Mouse (Mus musculus) left cerebral cortex, adult 9 months (tissue): ENCODE measurements around the gene Zfp358.
A peak's percentile ranks its signal among the peaks of the same experiment; 100 is the strongest.

Source experiments
- DNase-seq, 2 experiments: peaks; one replicate each; pipeline ENCODE4 v3.0.0; 2022; ENCODE audit warnings: low spot score in 2 of 2

Zfp358 gene

DNA sequence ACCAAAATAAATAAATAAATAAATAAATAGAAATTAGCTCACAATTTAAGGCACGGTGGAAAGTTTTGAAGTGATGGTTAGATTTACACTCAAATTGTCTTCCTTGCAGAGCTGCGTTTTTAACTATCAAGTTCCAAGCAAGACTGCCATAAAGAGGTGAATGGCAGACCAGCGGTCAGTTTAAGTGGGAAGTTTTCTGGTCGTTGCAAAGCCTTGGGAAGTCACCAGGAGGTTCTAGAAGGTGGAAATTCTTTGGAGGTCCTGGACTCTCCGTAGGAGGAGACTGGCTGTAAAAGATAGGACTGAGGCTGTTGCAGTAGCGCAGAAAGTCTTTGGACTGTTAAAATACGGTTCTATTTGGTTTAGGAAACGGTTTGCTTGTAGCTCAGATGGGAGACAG lies 6.8 kb downstream of the Zfp358 start:
- DNase-seq, result no peak

DNA sequence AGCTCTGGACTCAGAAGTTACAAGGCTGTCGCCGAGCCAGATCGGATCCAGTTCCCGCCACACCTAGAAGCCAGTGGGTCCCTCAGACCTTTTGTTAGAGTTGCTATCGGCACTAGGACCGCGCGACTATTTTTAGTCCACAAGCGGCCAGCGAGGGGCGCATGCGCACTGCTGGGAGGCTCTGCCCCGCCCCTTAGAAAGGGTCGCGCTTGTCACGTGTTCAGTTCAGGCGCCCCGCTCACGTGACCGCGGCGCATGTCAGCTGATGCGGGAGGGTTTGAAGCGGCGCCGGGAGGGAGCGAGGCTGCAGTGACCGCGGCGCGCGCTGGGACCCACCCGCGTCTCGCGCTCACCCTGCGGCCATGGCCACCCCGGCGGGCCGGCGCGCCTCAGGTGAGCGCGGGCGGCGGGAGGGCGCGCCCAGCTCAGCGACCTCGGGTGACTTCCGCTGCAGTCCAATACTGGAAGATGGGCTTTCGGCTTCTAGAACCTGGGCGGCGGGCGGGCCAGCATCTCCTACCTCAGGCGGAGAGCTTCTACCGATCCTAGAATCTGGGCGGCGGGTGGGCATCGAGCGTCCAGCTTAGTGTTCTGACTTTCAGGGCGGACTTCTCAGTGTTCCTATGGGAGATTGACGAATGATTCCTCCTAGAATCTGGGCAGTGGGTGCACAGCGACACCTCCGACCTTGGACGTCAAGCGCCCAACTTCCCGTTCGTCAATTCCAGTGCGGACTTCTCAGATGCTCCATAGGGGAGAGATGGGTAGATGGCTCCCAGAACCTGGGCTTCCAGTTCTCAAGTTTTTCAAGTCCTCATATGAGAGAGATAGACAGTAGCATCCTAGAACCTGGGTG lies 7.5 kb downstream of the Zfp358 start, which contains the start of gene Mcoln1:
TSS of gene Mcoln1 (plus strand) at position 223 of the 856 bp plus-strand sequence.
- peak; percentile 94 to 98 for DNase-seq

DNA sequence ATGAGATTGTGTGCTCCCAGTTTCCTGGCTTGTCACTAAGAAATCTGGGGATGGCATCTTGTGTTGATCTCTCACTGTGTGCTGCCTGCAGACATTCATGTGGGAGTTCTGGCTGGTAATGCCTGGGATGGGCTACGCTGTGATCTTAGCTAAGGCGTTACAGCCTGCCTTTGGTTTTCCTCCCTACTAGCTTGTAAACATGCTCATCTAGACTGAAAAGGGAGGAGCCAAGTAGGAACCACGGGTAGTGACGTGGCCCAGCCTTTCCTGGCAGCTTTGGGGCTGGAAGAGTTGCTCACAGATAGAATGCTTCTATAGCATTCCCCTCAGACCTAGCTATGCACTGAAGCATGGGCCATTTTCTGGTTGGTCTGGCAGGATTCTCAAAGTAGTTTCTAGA lies 9.3 kb downstream of the Zfp358 start:
- DNase-seq, result no peak

DNA sequence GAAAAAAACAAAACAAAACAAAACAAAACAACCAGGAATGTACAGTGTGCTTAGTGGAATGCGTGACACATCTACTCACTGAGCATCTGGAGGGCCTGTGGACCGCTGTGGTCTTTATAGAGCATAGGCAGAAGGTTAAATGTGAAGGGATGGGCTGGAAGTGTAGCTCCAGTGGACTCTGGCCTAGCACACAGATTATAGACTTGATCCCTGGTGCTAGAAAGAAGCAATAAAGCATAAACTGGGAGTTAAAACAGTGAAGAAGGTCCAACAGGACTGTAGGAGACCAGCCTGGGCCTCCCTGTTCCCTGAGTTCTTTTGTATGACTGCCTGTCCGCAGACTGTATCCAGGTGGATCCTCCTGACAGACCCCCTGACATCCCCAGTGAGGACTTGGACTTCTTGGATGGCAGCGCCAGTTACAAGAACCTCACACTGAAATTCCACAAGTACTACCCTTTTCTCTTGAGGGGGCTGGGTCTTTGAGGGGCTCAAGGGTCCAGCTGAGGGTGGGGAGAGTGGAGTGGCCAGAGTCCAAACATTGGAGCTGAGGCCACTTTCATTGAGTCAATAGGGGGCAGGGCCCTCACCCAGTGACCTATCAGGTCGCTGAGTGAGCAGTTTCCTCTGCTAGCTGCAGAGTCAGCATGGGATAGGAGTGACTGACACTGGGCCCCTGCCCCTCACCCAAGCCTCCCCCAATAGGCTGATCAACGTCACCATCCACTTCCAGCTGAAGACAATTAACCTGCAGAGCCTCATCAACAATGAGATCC lies 15.2 kb downstream of the Zfp358 start:
- no peak for DNase-seq

DNA sequence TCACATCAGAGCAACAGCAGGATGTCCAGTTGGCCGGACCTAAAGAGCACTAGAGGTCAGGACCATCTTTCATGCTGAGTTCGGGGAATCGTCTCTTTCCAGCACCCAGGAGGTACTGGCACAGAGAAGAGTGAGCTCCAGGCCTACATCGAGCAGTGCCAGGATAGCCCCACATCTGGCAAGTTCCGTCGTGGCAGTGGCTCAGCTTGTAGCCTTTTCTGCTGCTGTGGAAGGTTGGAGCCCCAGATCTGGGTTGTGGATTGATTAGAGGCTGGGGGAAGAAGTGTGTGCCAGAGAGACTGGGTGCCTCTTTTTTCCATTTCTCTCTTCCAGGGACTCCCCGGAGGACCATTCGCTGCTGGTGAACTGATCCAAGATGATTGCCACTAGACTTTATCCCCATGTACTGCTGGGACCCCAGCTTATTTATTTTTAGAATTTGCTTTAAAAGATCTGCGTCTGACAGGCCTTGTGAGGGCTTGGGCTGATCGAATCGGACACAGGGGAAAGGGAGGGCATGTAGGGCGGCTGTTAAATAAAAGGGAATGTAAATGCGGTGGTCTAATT lies 21.8 kb downstream of the Zfp358 start:
- DNase-seq, result no peak

DNA sequence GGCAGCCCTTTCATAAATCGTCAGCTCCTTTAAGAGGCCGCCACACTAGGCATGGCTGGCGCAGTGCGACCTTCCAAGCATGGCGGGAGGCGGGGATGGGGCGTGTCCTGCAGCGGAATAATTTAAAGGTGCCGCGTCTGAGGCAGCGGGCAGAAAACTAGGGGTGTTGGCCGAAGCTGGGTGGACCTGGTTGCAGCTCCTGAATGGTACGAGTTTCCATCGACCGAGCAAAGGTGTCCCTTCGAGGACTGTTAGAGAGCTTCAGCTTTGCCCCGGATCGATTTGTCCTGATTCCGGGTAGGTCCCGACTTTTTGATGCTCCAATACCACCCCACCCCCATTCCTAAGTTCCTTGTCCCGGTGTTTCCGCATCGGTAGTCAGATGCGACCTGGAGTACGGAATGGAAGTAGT lies 22.3 kb downstream of the Zfp358 start, which contains the start of gene Pnpla6:
TSS of gene Pnpla6 (plus strand) at position 125 of the 412 bp plus-strand sequence.
- DNase-seq, result peak; percentile 73 to 91

DNA sequence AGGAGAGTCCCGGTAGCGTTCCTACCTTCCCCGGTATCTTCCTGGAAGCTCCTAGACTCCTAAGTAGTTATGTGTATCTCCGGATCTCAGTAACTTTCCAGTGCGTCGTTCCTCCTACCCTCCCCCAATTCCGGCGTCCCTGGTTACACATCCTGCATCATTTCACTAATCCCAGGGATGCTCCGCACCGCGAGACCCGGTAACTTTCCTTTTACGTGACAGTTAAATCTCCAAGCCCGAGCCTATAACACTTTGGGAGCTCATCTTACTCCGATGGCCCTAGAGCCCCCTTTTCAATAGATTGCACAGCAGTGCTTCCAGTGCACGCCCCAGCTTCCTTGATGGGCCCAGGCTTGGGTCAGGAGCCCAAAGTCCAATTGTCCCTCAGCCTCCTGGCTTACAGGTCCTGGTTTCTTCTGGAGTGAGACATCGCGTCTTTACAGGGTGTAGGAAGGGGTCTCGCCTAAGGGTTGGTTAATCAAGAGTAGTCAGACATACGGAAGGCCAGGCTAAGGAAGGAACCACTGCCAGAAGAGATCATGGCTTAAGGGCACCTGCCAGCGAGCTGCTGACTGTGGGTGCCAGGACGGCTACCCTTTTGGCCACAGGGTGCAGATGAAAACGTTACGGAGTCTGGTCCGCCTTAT lies 23.0 kb downstream of the Zfp358 start:
- peak in 1 of 2 experiments; percentile 73 for DNase-seq

DNA sequence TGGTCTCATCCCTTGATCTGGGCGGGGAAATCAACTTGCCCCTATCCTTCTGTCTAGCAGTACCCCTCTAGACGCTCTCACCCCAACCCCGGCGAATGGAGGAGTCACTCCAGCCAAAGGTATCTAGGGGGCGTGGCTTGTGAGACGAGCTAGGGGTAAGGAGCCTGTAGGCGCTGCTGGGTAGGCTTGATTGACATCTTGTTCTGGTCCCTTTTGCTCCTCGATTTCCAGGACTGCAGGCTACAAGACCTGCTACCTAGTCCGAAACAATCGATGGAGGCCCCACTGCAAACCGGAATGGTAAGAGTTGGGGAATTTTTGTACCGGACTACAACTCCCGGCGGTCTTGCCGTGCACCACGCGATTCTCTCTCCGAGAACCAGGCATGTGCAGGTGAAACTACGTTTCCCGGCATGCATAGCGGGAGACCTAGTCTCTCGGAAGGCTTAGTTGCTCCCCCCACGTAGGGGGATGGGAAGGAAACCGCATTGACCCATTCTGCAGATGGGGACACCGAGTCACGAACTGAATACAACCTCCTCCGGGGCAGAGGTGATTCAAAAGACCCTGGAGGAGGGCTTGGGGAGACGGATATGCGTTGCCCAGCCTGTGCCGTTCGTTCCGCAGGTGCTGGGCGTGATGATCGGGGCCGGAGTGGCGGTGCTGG lies 23.6 kb downstream of the Zfp358 start:
- peak; percentile 91 to 96 for DNase-seq

DNA sequence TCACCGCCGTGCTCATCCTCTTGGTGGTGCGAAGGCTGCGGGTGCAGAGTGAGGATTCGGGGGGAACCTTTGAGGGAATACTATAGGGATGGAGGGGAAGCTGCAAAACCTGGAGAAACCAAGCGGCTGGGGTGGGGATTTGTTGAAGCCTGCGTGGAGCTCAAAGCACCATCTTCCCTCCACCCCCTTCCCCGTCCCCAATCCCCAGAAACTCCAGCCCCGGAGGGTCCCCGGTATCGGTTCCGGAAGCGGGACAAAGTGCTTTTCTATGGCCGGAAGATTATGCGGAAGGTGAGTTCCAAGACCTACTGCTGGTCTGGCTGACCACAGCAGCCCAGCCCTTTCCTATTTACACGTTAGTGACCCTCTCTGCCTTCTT lies 24.2 kb downstream of the Zfp358 start:
- no peak for DNase-seq

DNA sequence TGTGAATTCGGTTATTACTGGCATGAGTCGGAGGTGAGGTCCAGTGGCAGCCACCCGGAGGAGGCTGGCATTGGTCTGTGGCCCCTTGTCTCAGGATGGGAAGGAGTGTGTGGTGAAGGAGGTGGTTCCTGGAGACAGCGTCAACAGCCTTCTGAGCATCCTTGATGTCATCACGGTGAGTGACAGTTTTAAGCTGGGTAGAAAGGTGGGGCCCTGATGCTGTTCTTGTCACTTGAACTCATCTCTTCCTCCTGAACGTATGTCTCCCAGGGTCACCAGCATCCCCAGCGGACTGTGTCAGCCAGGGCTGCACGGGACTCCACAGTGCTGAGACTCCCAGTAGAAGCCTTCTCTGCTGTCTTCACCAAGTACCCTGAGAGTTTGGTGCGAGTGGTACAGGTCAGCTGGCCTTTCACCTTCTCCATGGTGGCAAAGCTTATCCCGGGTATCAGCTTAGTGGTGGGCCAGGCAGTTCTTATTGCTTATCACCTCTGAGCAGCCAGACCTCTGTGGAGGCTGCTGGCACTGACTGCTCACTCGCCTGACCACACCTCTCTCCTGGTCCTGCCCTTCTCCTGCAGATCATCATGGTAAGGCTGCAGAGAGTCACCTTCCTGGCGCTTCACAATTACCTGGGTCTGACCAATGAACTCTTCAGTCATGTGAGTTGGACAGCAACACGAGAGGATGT lies 29.2 kb downstream of the Zfp358 start:
- DNase-seq, result no peak

DNA sequence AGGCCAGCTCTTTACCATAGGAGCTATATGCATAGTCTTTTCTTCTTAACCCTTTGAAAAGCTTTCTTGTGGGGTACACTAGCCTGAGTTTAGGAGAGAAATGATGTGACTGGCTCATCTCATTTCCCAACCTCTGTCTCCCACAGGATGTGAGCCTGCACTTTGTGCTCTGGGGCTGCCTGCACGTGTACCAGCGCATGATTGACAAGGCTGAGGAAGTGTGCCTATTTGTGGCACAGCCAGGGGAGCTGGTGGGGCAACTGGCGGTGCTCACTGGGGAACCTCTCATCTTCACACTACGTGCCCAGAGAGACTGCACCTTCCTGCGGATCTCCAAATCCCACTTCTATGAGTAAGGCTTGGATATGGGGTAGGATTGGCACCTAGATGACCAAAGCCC lies 37.9 kb downstream of the Zfp358 start:
- no peak for DNase-seq

DNA sequence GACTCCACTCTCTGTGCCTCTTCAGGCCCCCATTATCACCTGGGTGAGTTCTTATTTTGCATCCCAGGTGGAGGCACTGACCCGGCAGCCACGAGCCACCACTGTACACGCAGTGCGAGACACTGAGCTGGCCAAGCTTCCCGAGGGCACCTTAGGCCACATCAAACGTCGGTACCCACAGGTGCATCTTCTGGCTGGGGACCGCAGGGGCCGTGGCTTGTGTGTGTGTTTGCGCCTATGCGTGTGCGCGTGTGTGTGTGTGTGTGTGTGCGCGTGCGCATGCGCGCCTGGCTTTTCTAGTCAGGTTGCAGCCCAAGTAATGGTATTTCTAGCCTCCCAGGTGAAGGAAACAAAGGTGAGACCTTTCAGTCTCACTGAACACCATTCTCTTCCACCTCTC lies 39.0 kb downstream of the Zfp358 start:
- no peak for DNase-seq

DNA sequence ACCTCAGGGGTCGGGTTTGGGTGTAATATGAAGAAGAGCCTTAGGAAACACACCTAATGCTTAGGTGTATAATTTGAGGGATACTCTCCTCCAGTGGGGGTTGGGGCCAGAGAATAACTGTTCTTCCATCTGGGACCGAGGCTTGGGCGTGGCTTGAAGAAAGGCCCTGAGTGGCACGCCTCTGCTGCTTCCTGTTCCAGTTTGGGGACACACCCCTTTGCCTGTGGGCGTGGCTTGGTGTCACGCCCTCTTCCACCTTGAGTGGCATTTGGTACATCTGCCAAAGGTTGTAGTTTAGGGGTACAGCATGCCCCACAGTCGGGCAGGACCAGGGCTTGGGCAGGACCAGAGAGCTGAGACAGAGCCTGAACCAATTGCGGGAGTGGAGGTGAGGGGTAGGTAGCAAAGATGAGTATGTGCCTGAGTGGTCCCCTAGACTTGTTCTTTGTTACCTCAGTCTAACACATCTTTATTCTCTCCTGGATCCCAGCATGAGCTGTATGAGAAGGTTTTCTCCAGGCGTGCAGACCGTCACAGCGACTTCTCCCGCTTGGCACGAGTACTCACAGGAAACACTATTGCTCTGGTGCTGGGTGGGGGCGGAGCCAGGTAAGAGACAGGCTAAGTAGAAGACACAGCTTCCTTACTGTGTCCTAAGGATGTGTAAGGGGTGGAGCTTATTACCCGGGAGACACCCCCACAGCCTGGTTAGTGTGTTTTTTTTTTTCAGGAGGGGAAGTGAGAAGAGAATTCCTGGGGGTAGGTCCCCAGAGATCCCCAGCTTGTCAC lies 43.3 kb downstream of the Zfp358 start:
- DNase-seq, result no peak

DNA sequence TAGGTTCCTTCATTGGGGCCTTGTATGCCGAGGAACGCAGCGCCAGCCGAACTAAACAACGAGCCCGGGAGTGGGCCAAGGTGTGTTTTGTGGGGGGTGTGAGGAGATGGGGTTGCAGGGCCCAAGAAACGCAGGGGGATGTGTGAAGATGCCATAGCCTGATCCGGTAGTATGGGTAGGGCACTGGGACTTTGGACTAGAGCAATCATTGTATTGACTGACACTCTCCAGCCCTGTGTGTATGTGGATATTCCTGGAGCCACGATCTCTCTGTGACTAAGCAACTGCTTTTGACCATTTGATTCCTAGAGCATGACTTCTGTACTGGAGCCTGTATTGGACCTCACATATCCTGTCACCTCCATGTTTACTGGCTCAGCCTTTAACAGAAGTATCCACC lies 44.0 kb downstream of the Zfp358 start:
- no peak for DNase-seq

DNA sequence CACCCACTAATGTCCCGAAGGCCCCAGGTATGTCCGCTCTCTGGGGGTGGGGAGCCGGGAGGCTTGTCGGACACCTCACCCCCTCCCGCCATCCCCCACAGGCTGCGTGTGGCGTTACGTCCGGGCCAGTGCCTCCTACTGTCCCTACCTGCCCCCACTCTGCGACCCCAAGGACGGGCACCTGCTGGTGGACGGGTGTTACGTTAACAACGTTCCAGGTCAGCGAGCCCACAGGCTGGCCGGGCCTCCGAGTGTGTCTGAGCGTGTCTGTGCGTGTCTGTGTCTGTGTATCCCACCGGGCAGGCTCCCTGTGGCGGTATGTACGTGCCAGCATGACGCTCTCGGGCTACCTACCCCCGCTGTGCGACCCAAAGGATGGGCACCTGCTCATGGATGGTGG lies 44.7 kb downstream of the Zfp358 start:
- no peak for DNase-seq

DNA sequence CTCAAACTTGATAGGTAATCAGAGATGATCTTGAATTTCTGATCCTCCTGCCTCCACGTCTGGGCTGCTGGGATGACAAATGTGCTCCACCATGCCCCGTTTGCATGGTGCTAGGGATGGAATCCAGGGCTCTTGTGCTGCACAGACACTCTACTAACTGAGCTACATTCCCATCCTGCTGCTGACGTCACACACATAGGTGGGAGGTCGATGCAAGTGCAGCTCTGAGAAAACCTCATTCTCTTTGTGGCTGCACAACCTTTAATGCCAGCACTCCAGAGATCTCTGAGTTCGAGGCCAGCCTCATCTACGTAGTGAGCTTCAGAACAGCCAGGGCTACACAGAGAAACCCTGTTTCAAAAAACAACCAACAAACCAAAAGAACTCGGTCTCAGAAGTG lies 46.2 kb downstream of the Zfp358 start:
- no peak for DNase-seq

DNA sequence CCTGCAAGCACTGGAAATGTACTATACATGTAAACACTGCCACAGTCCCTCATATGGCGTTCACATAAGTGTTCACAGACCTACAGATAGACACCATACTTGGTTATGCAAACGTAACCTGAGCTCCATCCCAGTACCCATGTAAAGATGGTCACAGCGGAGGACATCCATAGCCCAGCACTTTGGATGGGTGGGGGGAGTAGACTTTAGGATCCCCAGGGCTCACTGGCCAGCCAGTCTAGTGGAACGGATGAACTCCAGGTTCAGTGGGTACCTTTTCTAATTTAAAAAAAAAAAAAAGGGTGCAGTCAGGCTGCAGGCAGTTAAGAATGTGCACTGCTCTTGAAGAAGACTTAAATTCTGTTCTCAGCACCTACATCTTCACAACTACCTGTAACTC lies 47.1 kb downstream of the Zfp358 start:
- no peak for DNase-seq

DNA sequence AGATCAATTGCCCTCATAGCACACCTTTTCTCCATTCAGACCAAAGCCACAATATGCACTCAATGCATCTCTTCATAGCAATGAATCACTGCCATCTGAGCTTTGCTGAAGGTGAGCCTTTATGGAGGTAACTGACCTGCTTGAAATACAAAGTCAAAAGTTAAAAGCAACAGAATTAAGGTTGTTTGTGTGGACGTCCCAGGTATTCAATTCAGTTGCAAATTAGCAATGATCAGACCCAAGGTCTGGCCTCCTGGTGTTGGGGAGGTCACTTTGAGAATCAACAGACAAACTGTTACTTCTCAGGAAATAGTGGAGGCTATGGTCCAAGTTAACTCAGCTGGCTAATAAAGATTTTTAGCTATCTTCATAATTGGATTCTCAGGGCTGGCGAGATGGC lies 53.6 kb downstream of the Zfp358 start:
- DNase-seq, result no peak
